Mouse (Mus musculus): ENCODE results near the gene Auts2. TPM values are rescaled to one million over a fixed set of nuclear protein-coding genes. Genes with fewer than 3 reads are reported as not detected.

Gene Auts2
- total RNA-seq, 1 experiment: 9.9 TPM

GRCm38 (mm10) chr5:131680127-131680845 is 862.9 kb downstream of the Auts2 start:
- DNase-seq (ENCODE audit: low read depth, low spot score): no peak
- in situ Hi-C loops (cut with MboI; ENCODE audit: low sequenced_read_pairs in 2 of 2, unreplicated experiment in 2 of 2): no loop called here
- Histone ChIP-seq H3K36me3 (ENCODE audit: control insufficient read depth, insufficient read depth, low read length, poor library complexity, severe bottlenecking) (no peaks in the 10 kb centered on the region), H3K9ac (ENCODE audit: insufficient read depth, low read depth, low read length, poor library complexity, severe bottlenecking) (no peak overlapping the region), H3K4me1 (ENCODE audit: control insufficient read depth in 2 of 2, insufficient read depth in 2 of 2, low read length in 2 of 2, poor library complexity in 1 of 2) (no peaks in the 10 kb centered on the region), H3K27ac (ENCODE audit: insufficient read depth, low read depth, low read length, poor library complexity, severe bottlenecking) (no peak overlapping the region), H3K9me3 (ENCODE audit: control insufficient read depth, insufficient read depth, low read depth, low read length) (no peaks in the 10 kb centered on the region), H3K4me3 (ENCODE audit: insufficient read depth in 1 of 2, low read depth in 1 of 2, low read length in 2 of 2, poor library complexity in 1 of 2, severe bottlenecking in 1 of 2) (no peak overlapping the region)
- TF ChIP-seq ZNF384 (IDR thresholded peaks at IDR 0.05; ENCODE audit: low read depth, low read length): no peak
- TF ChIP-seq HCFC1 (IDR thresholded peaks at IDR 0.05; ENCODE audit: borderline replicate concordance, insufficient read depth, low read length): no peak
- TF ChIP-seq MAFK (IDR thresholded peaks at IDR 0.05; ENCODE audit: insufficient read depth, low read depth, low read length): no peak
- TF ChIP-seq ZC3H11A (IDR thresholded peaks at IDR 0.05; ENCODE audit: borderline replicate concordance, low read depth, low read length): no peak
- no peak for TF ChIP-seq CHD2 (IDR thresholded peaks at IDR 0.05; ENCODE audit: low read depth, low read length)

GRCm38 (mm10) chr5:131679523-131679922 is 863.6 kb downstream of the Auts2 start:
- Histone ChIP-seq H3K4me1 (ENCODE audit: control insufficient read depth in 2 of 2, insufficient read depth in 2 of 2, low read length in 2 of 2, poor library complexity in 1 of 2) (no peaks in the 10 kb centered on the region), H3K27ac (ENCODE audit: insufficient read depth, low read depth, low read length, poor library complexity, severe bottlenecking) (no peak overlapping the region), H3K9ac (ENCODE audit: insufficient read depth, low read depth, low read length, poor library complexity, severe bottlenecking) (no peak overlapping the region), H3K36me3 (ENCODE audit: control insufficient read depth, insufficient read depth, low read length, poor library complexity, severe bottlenecking) (no peaks in the 10 kb centered on the region), H3K9me3 (ENCODE audit: control insufficient read depth, insufficient read depth, low read depth, low read length) (no peaks in the 10 kb centered on the region), H3K4me3 (ENCODE audit: insufficient read depth in 1 of 2, low read depth in 1 of 2, low read length in 2 of 2, poor library complexity in 1 of 2, severe bottlenecking in 1 of 2) (no peak overlapping the region)
- DNase-seq (ENCODE audit: low read depth, low spot score): no peak
- no peak for TF ChIP-seq HCFC1 (IDR thresholded peaks at IDR 0.05; ENCODE audit: borderline replicate concordance, insufficient read depth, low read length)
- no peak for TF ChIP-seq MAFK (IDR thresholded peaks at IDR 0.05; ENCODE audit: insufficient read depth, low read depth, low read length)
- no peak for TF ChIP-seq ZNF384 (IDR thresholded peaks at IDR 0.05; ENCODE audit: low read depth, low read length)
- TF ChIP-seq CHD2 (IDR thresholded peaks at IDR 0.05; ENCODE audit: low read depth, low read length): no peak
- in situ Hi-C loops (cut with MboI; ENCODE audit: low sequenced_read_pairs in 2 of 2, unreplicated experiment in 2 of 2): no loop called here

- Histone ChIP-seq H3K9me3 (ENCODE audit: control insufficient read depth, insufficient read depth, low read depth, low read length) (no peaks in the 10 kb centered on the region), H3K9ac (ENCODE audit: insufficient read depth, low read depth, low read length, poor library complexity, severe bottlenecking) (no peak overlapping the region), H3K27ac (ENCODE audit: insufficient read depth, low read depth, low read length, poor library complexity, severe bottlenecking) (no peak overlapping the region), H3K4me1 (ENCODE audit: control insufficient read depth in 2 of 2, insufficient read depth in 2 of 2, low read length in 2 of 2, poor library complexity in 1 of 2) (no peaks in the 10 kb centered on the region), H3K4me3 (ENCODE audit: insufficient read depth in 1 of 2, low read depth in 1 of 2, low read length in 2 of 2, poor library complexity in 1 of 2, severe bottlenecking in 1 of 2) (no peak overlapping the region), H3K36me3 (ENCODE audit: control insufficient read depth, insufficient read depth, low read length, poor library complexity, severe bottlenecking) (no peaks in the 10 kb centered on the region)
- in situ Hi-C loops (cut with MboI; ENCODE audit: low sequenced_read_pairs in 2 of 2, unreplicated experiment in 2 of 2): no loop called here
- no peak for DNase-seq (ENCODE audit: low read depth, low spot score)
- TF ChIP-seq ZC3H11A (IDR thresholded peaks at IDR 0.05; ENCODE audit: borderline replicate concordance, low read depth, low read length) (no peak), ZNF384 (IDR thresholded peaks at IDR 0.05; ENCODE audit: low read depth, low read length) (no peak), CHD2 (IDR thresholded peaks at IDR 0.05; ENCODE audit: low read depth, low read length) (no peak), MAFK (IDR thresholded peaks at IDR 0.05; ENCODE audit: insufficient read depth, low read depth, low read length) (no peak), HCFC1 (IDR thresholded peaks at IDR 0.05; ENCODE audit: borderline replicate concordance, insufficient read depth, low read length) (no peak)
Observed at GRCm38 (mm10) chr5:131677518-131677917, 865.6 kb downstream of the Auts2 start.

- Histone ChIP-seq H3K9me3 (ENCODE audit: control insufficient read depth, insufficient read depth, low read depth, low read length) (no peaks in the 10 kb centered on the region), H3K4me1 (ENCODE audit: control insufficient read depth in 2 of 2, insufficient read depth in 2 of 2, low read length in 2 of 2, poor library complexity in 1 of 2) (no peaks in the 10 kb centered on the region), H3K9ac (ENCODE audit: insufficient read depth, low read depth, low read length, poor library complexity, severe bottlenecking) (no peak overlapping the region), H3K4me3 (ENCODE audit: insufficient read depth in 1 of 2, low read depth in 1 of 2, low read length in 2 of 2, poor library complexity in 1 of 2, severe bottlenecking in 1 of 2) (no peak overlapping the region), H3K36me3 (ENCODE audit: control insufficient read depth, insufficient read depth, low read length, poor library complexity, severe bottlenecking) (no peaks in the 10 kb centered on the region), H3K27ac (ENCODE audit: insufficient read depth, low read depth, low read length, poor library complexity, severe bottlenecking) (no peak overlapping the region)
- in situ Hi-C loops (cut with MboI; ENCODE audit: low sequenced_read_pairs in 2 of 2, unreplicated experiment in 2 of 2): no loop called here
- no peak for DNase-seq (ENCODE audit: low read depth, low spot score)
- no peak for TF ChIP-seq HCFC1 (IDR thresholded peaks at IDR 0.05; ENCODE audit: borderline replicate concordance, insufficient read depth, low read length)
- TF ChIP-seq ZC3H11A (IDR thresholded peaks at IDR 0.05; ENCODE audit: borderline replicate concordance, low read depth, low read length): no peak
- TF ChIP-seq ZNF384 (IDR thresholded peaks at IDR 0.05; ENCODE audit: low read depth, low read length): no peak
Observed at GRCm38 (mm10) chr5:131673696-131674095, 869.4 kb downstream of the Auts2 start.

GRCm38 (mm10) chr5:131665068-131665467 is 878.1 kb downstream of the Auts2 start:
- DNase-seq (ENCODE audit: low read depth, low spot score): no peak
- Histone ChIP-seq H3K27ac (ENCODE audit: insufficient read depth, low read depth, low read length, poor library complexity, severe bottlenecking) (no peak overlapping the region), H3K9me3 (ENCODE audit: control insufficient read depth, insufficient read depth, low read depth, low read length) (no peaks in the 10 kb centered on the region), H3K4me3 (ENCODE audit: insufficient read depth in 1 of 2, low read depth in 1 of 2, low read length in 2 of 2, poor library complexity in 1 of 2, severe bottlenecking in 1 of 2) (no peak overlapping the region), H3K9ac (ENCODE audit: insufficient read depth, low read depth, low read length, poor library complexity, severe bottlenecking) (no peak overlapping the region), H3K36me3 (ENCODE audit: control insufficient read depth, insufficient read depth, low read length, poor library complexity, severe bottlenecking) (no peaks in the 10 kb centered on the region), H3K4me1 (ENCODE audit: control insufficient read depth in 2 of 2, insufficient read depth in 2 of 2, low read length in 2 of 2, poor library complexity in 1 of 2) (no peaks in the 10 kb centered on the region)
- in situ Hi-C loops (cut with MboI; ENCODE audit: low sequenced_read_pairs in 2 of 2, unreplicated experiment in 2 of 2): no loop called here
- TF ChIP-seq ZC3H11A (IDR thresholded peaks at IDR 0.05; ENCODE audit: borderline replicate concordance, low read depth, low read length) (no peak), HCFC1 (IDR thresholded peaks at IDR 0.05; ENCODE audit: borderline replicate concordance, insufficient read depth, low read length) (no peak), MAFK (IDR thresholded peaks at IDR 0.05; ENCODE audit: insufficient read depth, low read depth, low read length) (no peak), ZNF384 (IDR thresholded peaks at IDR 0.05; ENCODE audit: low read depth, low read length) (no peak), CHD2 (IDR thresholded peaks at IDR 0.05; ENCODE audit: low read depth, low read length) (no peak)
